Mouse (Mus musculus): ENCODE measurements around the gene Krt31.

The Krt31 gene

GRCm38 (mm10) chr11:100005905-100006304, 44.4 kb downstream of the Krt31 start:
- WGBS: 88% methylated on average over 8 of the region's 8 CpGs

GRCm38 (mm10) chr11:100004846-100005245, 45.5 kb downstream of the Krt31 start:
- WGBS: 21% methylated on average over 6 of the region's 6 CpGs

GRCm38 (mm10) chr11:99999091-99999490, 51.3 kb downstream of the Krt31 start:
- WGBS: 91% methylated on average over 7 of the region's 7 CpGs

Measured in cerebral cortex, adult 2 months (tissue).